Mouse (Mus musculus): ENCODE results near the gene Lasp1. TPM values are rescaled to one million over a fixed set of nuclear protein-coding genes. Genes with fewer than 3 reads are reported as not detected.
"Not testable (repeated sequence)": the region's sequence is repeated elsewhere in the genome, so short reads cannot be mapped to it uniquely, and the experiment has no call there.

Gene Lasp1
- polyA plus RNA-seq, 1 experiment: 167 TPM

GRCm38 (mm10) chr11:97862148-97862547 lies 63.3 kb downstream of the Lasp1 start:
- TF ChIP-seq POLR2A (IDR thresholded peaks at IDR 0.05; ENCODE audit: control insufficient read depth, extremely low read depth, insufficient read depth, low read length, poor library complexity) (no peak), CTCF (IDR thresholded peaks at IDR 0.05; ENCODE audit: borderline replicate concordance, control insufficient read depth, extremely low read depth, insufficient read depth, low read length, poor library complexity) (no peak)
- no peak overlapping the region for H3K4me3 ChIP-seq (ENCODE audit: control insufficient read depth, insufficient read depth, low read length)
- WGBS: 91% methylated on average over 2 of the region's 2 CpGs

GRCm38 (mm10) chr11:97865421-97865820 lies 66.6 kb downstream of the Lasp1 start:
- 96% methylated on average over 5 of the region's 5 CpGs for WGBS
- H3K27ac ChIP-seq (ENCODE audit: control insufficient read depth, insufficient read depth, low read length): no peak overlapping the region

More at GRCm38 (mm10) chr11:97862148-97862547, 63.3 kb downstream of the Lasp1 start:
- Histone ChIP-seq H3K27me3 (ENCODE audit: control insufficient read depth, insufficient read depth, low read length) (no peaks in the 10 kb centered on the region), H3K4me1 (replicated peaks; ENCODE audit: control insufficient read depth, insufficient read depth, low read length) (no peaks in the 10 kb centered on the region), H3K36me3 (ENCODE audit: control insufficient read depth, insufficient read depth, low read length) (no peaks in the 10 kb centered on the region), H3K27ac (ENCODE audit: control insufficient read depth, insufficient read depth, low read length) (no peak overlapping the region)
- no peak for DNase-seq

GRCm38 (mm10) chr11:97866091-97866888 lies 67.5 kb downstream of the Lasp1 start:
- Histone ChIP-seq H3K27me3 (ENCODE audit: control insufficient read depth, insufficient read depth, low read length) (no peaks in the 10 kb centered on the region), H3K27ac (ENCODE audit: control insufficient read depth, insufficient read depth, low read length) (no peak overlapping the region), H3K4me1 (replicated peaks; ENCODE audit: control insufficient read depth, insufficient read depth, low read length) (no peaks in the 10 kb centered on the region), H3K4me3 (ENCODE audit: control insufficient read depth, insufficient read depth, low read length) (no peak overlapping the region), H3K36me3 (ENCODE audit: control insufficient read depth, insufficient read depth, low read length) (no peaks in the 10 kb centered on the region)
- WGBS: 95% methylated on average over 3 of the region's 3 CpGs
- no peak for TF ChIP-seq CTCF (IDR thresholded peaks at IDR 0.05; ENCODE audit: borderline replicate concordance, control insufficient read depth, extremely low read depth, insufficient read depth, low read length, poor library complexity)
- no peak for TF ChIP-seq POLR2A (IDR thresholded peaks at IDR 0.05; ENCODE audit: control insufficient read depth, extremely low read depth, insufficient read depth, low read length, poor library complexity)
- no peak for DNase-seq

More at GRCm38 (mm10) chr11:97865421-97865820, 66.6 kb downstream of the Lasp1 start:
- TF ChIP-seq POLR2A (IDR thresholded peaks at IDR 0.05; ENCODE audit: control insufficient read depth, extremely low read depth, insufficient read depth, low read length, poor library complexity) (no peak), CTCF (IDR thresholded peaks at IDR 0.05; ENCODE audit: borderline replicate concordance, control insufficient read depth, extremely low read depth, insufficient read depth, low read length, poor library complexity) (no peak)
- no peak for DNase-seq
- Histone ChIP-seq H3K36me3 (ENCODE audit: control insufficient read depth, insufficient read depth, low read length) (no peaks in the 10 kb centered on the region), H3K4me1 (replicated peaks; ENCODE audit: control insufficient read depth, insufficient read depth, low read length) (no peaks in the 10 kb centered on the region), H3K4me3 (ENCODE audit: control insufficient read depth, insufficient read depth, low read length) (no peak overlapping the region), H3K27me3 (ENCODE audit: control insufficient read depth, insufficient read depth, low read length) (no peaks in the 10 kb centered on the region)

GRCm38 (mm10) chr11:97867591-97867990 lies 68.8 kb downstream of the Lasp1 start:
- H3K4me1 ChIP-seq (replicated peaks; ENCODE audit: control insufficient read depth, insufficient read depth, low read length): no peaks in the 10 kb centered on the region
- no peak for DNase-seq
- H3K27me3 ChIP-seq (ENCODE audit: control insufficient read depth, insufficient read depth, low read length): no peaks in the 10 kb centered on the region
- H3K36me3 ChIP-seq (ENCODE audit: control insufficient read depth, insufficient read depth, low read length): no peaks in the 10 kb centered on the region
- TF ChIP-seq CTCF (IDR thresholded peaks at IDR 0.05; ENCODE audit: borderline replicate concordance, control insufficient read depth, extremely low read depth, insufficient read depth, low read length, poor library complexity): no peak
- no peak for TF ChIP-seq POLR2A (IDR thresholded peaks at IDR 0.05; ENCODE audit: control insufficient read depth, extremely low read depth, insufficient read depth, low read length, poor library complexity)
- no peak overlapping the region for H3K27ac ChIP-seq (ENCODE audit: control insufficient read depth, insufficient read depth, low read length)
- no peak overlapping the region for H3K4me3 ChIP-seq (ENCODE audit: control insufficient read depth, insufficient read depth, low read length)
- WGBS: 95% methylated on average over 3 of the region's 3 CpGs

DNA sequence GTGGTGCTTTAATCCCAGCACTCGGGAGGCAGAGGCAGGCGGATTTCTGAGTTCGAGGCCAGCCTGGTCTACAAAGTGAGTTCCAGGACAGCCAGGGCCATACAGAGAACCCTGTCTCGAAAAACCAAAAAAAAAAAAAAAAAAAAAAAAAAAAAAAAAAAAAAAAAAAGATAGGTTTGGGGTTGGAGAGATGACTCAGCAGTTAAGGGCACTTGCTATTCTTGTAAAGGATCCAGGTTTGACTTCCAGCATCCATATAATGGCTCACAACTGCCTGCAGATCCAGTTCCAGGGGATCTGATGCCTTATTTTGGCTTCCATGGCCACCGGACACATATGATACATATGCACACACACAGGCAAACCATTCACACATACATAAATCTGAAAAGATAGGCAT lies 73.6 kb downstream of the Lasp1 start:
- DNase-seq; H3K27ac ChIP-seq (ENCODE audit: control insufficient read depth, insufficient read depth, low read length); H3K27me3 ChIP-seq (ENCODE audit: control insufficient read depth, insufficient read depth, low read length); H3K36me3 ChIP-seq (ENCODE audit: control insufficient read depth, insufficient read depth, low read length); H3K4me1 ChIP-seq (replicated peaks; ENCODE audit: control insufficient read depth, insufficient read depth, low read length); H3K4me3 ChIP-seq (ENCODE audit: control insufficient read depth, insufficient read depth, low read length): not testable (repeated sequence)
- WGBS: 81% methylated on average over 5 of the region's 5 CpGs

DNA sequence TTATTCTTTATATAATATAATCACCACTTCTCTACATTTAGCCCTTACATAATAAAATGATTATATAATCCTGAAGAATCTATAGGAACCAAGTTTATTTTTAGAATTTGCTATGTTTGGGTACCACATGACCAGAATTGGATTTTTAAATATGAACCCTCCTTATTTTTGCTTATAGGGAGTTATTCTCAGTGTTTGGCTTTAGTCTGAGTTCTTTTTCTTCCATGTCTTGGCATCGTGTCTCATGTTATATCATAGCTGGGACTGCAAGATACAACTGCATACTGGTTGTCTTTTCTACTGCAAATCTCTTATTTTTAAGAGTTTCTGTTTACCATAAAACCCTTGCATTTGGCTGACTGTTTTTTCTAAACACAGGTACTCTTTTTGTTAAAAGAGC lies 75.6 kb downstream of the Lasp1 start:
- Histone ChIP-seq H3K4me3 (ENCODE audit: control insufficient read depth, insufficient read depth, low read length) (no peak overlapping the region), H3K4me1 (replicated peaks; ENCODE audit: control insufficient read depth, insufficient read depth, low read length) (no peaks in the 10 kb centered on the region), H3K27me3 (ENCODE audit: control insufficient read depth, insufficient read depth, low read length) (no peaks in the 10 kb centered on the region), H3K27ac (ENCODE audit: control insufficient read depth, insufficient read depth, low read length) (no peak overlapping the region), H3K36me3 (ENCODE audit: control insufficient read depth, insufficient read depth, low read length) (no peaks in the 10 kb centered on the region)
- WGBS: 85% methylated on average over 1 of the region's 1 CpGs
- TF ChIP-seq POLR2A (IDR thresholded peaks at IDR 0.05; ENCODE audit: control insufficient read depth, extremely low read depth, insufficient read depth, low read length, poor library complexity) (no peak), CTCF (IDR thresholded peaks at IDR 0.05; ENCODE audit: borderline replicate concordance, control insufficient read depth, extremely low read depth, insufficient read depth, low read length, poor library complexity) (no peak)
- no peak for DNase-seq

DNA sequence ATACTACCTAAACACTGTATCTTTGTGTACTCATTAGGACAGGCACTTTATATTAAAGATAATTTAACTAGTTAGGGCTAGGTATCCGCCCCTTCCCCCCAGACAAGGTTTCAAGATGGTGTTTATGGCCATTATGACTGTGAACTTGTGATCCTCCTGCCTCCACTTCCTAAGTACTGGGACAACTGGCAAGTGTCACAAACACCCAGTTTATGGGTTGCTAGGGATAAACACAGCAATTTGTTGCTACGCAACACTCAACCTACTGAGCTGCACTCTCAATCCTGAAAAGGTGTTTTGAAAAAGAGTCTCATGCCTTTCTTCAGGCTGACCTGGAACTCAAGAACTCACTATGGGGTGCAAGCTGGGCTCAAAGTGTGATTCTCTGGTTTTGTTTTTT lies 78.5 kb downstream of the Lasp1 start:
- H3K4me3 ChIP-seq (ENCODE audit: control insufficient read depth, insufficient read depth, low read length): no peak overlapping the region
- TF ChIP-seq POLR2A (IDR thresholded peaks at IDR 0.05; ENCODE audit: control insufficient read depth, extremely low read depth, insufficient read depth, low read length, poor library complexity) (no peak), CTCF (IDR thresholded peaks at IDR 0.05; ENCODE audit: borderline replicate concordance, control insufficient read depth, extremely low read depth, insufficient read depth, low read length, poor library complexity) (no peak)
- DNase-seq: no peak
- WGBS: 91% methylated on average over 2 of the region's 2 CpGs
- H3K27me3 ChIP-seq (ENCODE audit: control insufficient read depth, insufficient read depth, low read length): no peaks in the 10 kb centered on the region
- H3K27ac ChIP-seq (ENCODE audit: control insufficient read depth, insufficient read depth, low read length): no peak overlapping the region
- H3K4me1 ChIP-seq (replicated peaks; ENCODE audit: control insufficient read depth, insufficient read depth, low read length): no peaks in the 10 kb centered on the region
- no peaks in the 10 kb centered on the region for H3K36me3 ChIP-seq (ENCODE audit: control insufficient read depth, insufficient read depth, low read length)

All from thymus, adult 2 months (tissue).